Mouse (Mus musculus) erythroblast, embryonic 14.5 days (primary cell): ENCODE results near the gene Trib3.

Experiments used
- GATA1 ChIP-seq: IDR thresholded peaks from 2 replicates; pipeline ENCODE4 v1.6.1; 2012; ENCODE audit warnings: low read length, inconsistent platforms, mixed read lengths
- TAL1 ChIP-seq: IDR thresholded peaks from 3 replicates; pipeline ENCODE4 v1.6.1; 2012; ENCODE audit warnings: low read length, inconsistent platforms, mixed read lengths

DNA sequence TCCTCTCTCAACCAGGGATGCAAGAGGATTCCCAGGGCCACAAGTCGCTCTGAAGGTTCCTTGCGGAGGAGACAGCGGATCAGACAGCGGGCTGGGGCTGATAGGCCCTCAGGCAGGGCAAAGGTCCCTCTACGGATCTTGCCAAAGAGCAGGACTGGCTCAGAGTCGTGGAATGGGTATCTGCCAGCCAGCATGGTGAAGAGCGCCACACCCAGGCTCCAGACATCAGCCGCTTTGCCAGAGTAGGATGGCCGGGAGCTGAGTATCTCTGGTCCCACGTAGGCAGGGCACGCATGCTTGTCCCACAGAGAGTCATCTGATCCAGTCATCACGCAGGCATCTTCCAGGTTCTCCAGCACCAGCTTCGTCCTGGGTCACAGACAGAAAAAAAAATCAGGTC is 5.5 kb downstream of the Trib3 start:
- TF ChIP-seq TAL1, result no peak
- TF ChIP-seq GATA1, result no peak
